Mouse (Mus musculus) liver, embryonic 14.5 days (tissue): ENCODE measurements around the gene Spag8.

ENCODE experiments used
- CTCF ChIP-seq: IDR thresholded peaks from 2 replicates; pipeline ENCODE4 v1.5.1; 2016; ENCODE audit warnings: antibody characterized with exemption, low read depth, control low read depth
- EP300 ChIP-seq: IDR thresholded peaks from 2 replicates; pipeline ENCODE4 v1.6.1; 2016; ENCODE audit warnings: antibody characterized with exemption, low read depth

DNA sequence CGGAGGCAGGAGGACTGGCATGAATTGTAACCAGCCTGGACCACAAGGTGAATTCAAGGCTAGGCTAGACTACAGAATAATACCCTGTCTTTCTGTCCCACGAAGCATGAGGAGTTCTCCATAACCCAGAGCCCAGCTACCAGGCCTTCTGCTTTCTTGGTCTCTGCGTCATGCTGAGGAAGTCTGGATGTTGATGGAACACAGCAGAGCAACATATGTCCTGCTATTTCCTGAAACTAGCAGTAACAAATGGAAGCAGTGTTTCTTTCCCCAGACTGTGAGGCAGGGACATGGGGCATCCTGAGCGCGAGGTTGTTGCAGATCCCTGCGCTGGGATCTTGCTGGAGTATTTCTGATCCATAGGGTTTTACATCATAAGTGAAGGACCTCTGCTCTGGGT lies 25.1 kb upstream of the Spag8 start:
- TF ChIP-seq CTCF: no peak
- TF ChIP-seq EP300: no peak
